Comparison of ENCODE assay signal across 9 mouse cellular contexts in the genomic region with DNA sequence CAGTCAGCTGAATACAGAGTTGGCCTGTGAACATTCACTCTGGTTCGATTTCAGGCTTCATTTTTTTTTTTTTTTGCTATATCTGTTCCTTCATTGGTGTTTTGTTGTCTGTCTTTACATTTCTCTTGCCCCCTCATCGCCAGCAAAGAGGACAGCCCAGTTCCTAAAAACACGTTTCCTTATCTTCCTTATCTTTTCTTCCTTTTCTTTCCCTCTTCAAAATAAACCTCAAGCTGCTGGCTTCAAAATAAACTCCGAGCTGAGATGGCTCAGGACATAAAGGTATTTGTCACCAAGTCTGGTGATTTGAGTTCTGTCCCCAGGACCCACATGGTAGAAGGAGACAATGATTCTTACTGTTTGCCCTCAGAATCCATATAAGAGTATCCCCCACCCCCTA. TPM values are rescaled to one million over a fixed set of nuclear protein-coding genes. Genes with fewer than 3 reads are reported as not detected.
A peak's percentile ranks its signal among the peaks of the same experiment; 100 is the strongest.
DNase-seq lines count a peak whose midpoint lies in the region; ATAC-seq lines count a peak whose summit lies in the region.
"Had no signal": no experiment of that assay in that cellular context is flagged by ENCODE, and none has a peak within 500 bp of the region (broad histone marks: within the 10 kb centered on the region; RNA-seq: fewer than 3 reads in every experiment).

No protein-coding gene starts in this region.

- peak overlapping the region; percentile 96 for H3K4me3 ChIP-seq in megakaryocyte, embryonic 14.5 days (replicated peaks)
- H3K4me3 ChIP-seq in forebrain, embryonic 13.5 days: peak overlapping the region; percentile 98
- peak overlapping the region; percentile 94 for H3K4me3 ChIP-seq in limb, embryonic 15.5 days
- peak overlapping the region; percentile 99 for H3K4me3 ChIP-seq in stomach, embryonic 16.5 days (replicated peaks; ENCODE audit: low read length)

- no peaks in the 10 kb centered on the region for H3K27me3 ChIP-seq in megakaryocyte, embryonic 14.5 days (replicated peaks)
- H3K27me3 ChIP-seq in forebrain, embryonic 13.5 days: no peaks in the 10 kb centered on the region
- H3K27me3 ChIP-seq in limb, embryonic 15.5 days: no peaks in the 10 kb centered on the region
- no peaks in the 10 kb centered on the region for H3K27me3 ChIP-seq in stomach, embryonic 16.5 days (ENCODE audit: control insufficient read depth, insufficient read depth, low read length)

- ATAC-seq in megakaryocyte, adult 5-6 weeks (ENCODE audit: poor library complexity, severe bottlenecking): no peak
- no peak for ATAC-seq in forebrain, embryonic 13.5 days
- no peak for ATAC-seq in limb, embryonic 15.5 days (ENCODE audit: insufficient number of reproducible peaks, low FRiP score, low TSS enrichment, low read depth)
- ATAC-seq in stomach, embryonic 16.5 days (ENCODE audit: insufficient read depth, low FRiP score): no peak

- peaks cover 56% of the 10 kb centered on the region for H3K36me3 ChIP-seq in megakaryocyte, embryonic 14.5 days (replicated peaks; ENCODE audit: low read length)
- H3K36me3 ChIP-seq in forebrain, embryonic 13.5 days (ENCODE audit: poor library complexity, severe bottlenecking): peaks cover 49% of the 10 kb centered on the region
- H3K36me3 ChIP-seq in limb, embryonic 15.5 days: peaks cover 47% of the 10 kb centered on the region
- H3K36me3 ChIP-seq in stomach, embryonic 16.5 days (ENCODE audit: control insufficient read depth, insufficient read depth, low read length): peaks cover 14% of the 10 kb centered on the region

- H3K9me3 ChIP-seq in megakaryocyte, embryonic 14.5 days: no peaks in the 10 kb centered on the region
- H3K9me3 ChIP-seq in forebrain, embryonic 13.5 days (replicated peaks): no peaks in the 10 kb centered on the region
- H3K9me3 ChIP-seq in limb, embryonic 15.5 days: no peaks in the 10 kb centered on the region
- H3K9me3 ChIP-seq in stomach, embryonic 16.5 days (replicated peaks; ENCODE audit: control insufficient read depth, low read length): no peaks in the 10 kb centered on the region

- H3K4me2 ChIP-seq in forebrain, embryonic 13.5 days: peak overlapping the region; percentile 81
- peak overlapping the region; percentile 62 for H3K4me2 ChIP-seq in limb, embryonic 15.5 days
- H3K4me2 ChIP-seq in stomach, embryonic 16.5 days (ENCODE audit: low read depth, low read length): peak overlapping the region; percentile 88

- no peak overlapping the region for H3K27ac ChIP-seq in forebrain, embryonic 13.5 days
- H3K27ac ChIP-seq in limb, embryonic 15.5 days: peak overlapping the region; percentile 94
- H3K27ac ChIP-seq in stomach, embryonic 16.5 days (ENCODE audit: low read length): peak overlapping the region; percentile 94

- H3K9ac ChIP-seq in forebrain, embryonic 13.5 days: peak overlapping the region; percentile 77
- H3K9ac ChIP-seq in limb, embryonic 15.5 days: peak overlapping the region; percentile 87
- peak overlapping the region; percentile 93 for H3K9ac ChIP-seq in stomach, embryonic 16.5 days (ENCODE audit: low read length)

- WGBS in forebrain, embryonic 13.5 days: 36% methylated on average over 4 of the region's 4 CpGs
- WGBS in limb, embryonic 15.5 days: 18% methylated on average over 4 of the region's 4 CpGs
- WGBS in stomach, embryonic 16.5 days: 12% methylated on average over 4 of the region's 4 CpGs

- DNase-seq in adrenal gland, postnatal 4 days (ENCODE audit: low spot score in 2 of 2): no peak
- DNase-seq in cerebellum, adult 18-20 months: no peak

- H3K4me1 ChIP-seq in megakaryocyte, embryonic 14.5 days: peaks cover 22% of the 10 kb centered on the region
- peaks cover 14% of the 10 kb centered on the region for H3K4me1 ChIP-seq in forebrain, embryonic 13.5 days
- peaks cover 7% of the 10 kb centered on the region for H3K4me1 ChIP-seq in limb, embryonic 15.5 days
- peaks cover 8% of the 10 kb centered on the region for H3K4me1 ChIP-seq in stomach, embryonic 16.5 days (ENCODE audit: control insufficient read depth, insufficient read depth, low read length)

RNA-seq across cellular contexts. Expression of gene Kat8, which starts 0.6 kb away (rescaled TPM):
- polyA plus RNA-seq in megakaryocyte, embryonic 14.5 days (2012; ENCODE audit: insufficient read depth, low replicate concordance): 2.6 and 4.8 TPM in 2 replicates
- total RNA-seq in megakaryocyte, adult 5-6 weeks (2015): 20.1 and 24.6 TPM in 2 replicates
- total RNA-seq in megakaryocyte, adult 5-6 weeks (2017): 22.7 and 23.6 TPM in 2 replicates
- polyA plus RNA-seq in forebrain, embryonic 13.5 days (2015; fragmentation: Nextera tagmentation; extraction: Ambion mirVana): 49.8 and 51.1 TPM in 2 replicates
- polyA plus RNA-seq in limb, embryonic 15.5 days (2015; fragmentation: Nextera tagmentation; extraction: Ambion mirVana): 37.8 and 38.7 TPM in 2 replicates
- polyA plus RNA-seq in stomach, embryonic 16.5 days (2015; fragmentation: Nextera tagmentation; extraction: Ambion mirVana): 27.6 and 29.2 TPM in 2 replicates
- 10 to 100 TPM; 27.5 to 30.8 TPM for total RNA-seq in adrenal gland, postnatal 4 days (2021)

RNA-seq across cellular contexts. Expression of gene Bckdk, which starts 9.1 kb away (rescaled TPM):
- 36.9 and 149 TPM in 2 replicates for polyA plus RNA-seq in megakaryocyte, embryonic 14.5 days (2012; ENCODE audit: insufficient read depth, low replicate concordance)
- 45.1 and 47.9 TPM in 2 replicates for total RNA-seq in megakaryocyte, adult 5-6 weeks (2015)
- total RNA-seq in megakaryocyte, adult 5-6 weeks (2017): 31.2 and 35.5 TPM in 2 replicates
- polyA plus RNA-seq in forebrain, embryonic 13.5 days (2015; fragmentation: Nextera tagmentation; extraction: Ambion mirVana): 80.2 and 91.6 TPM in 2 replicates
- 98.3 and 117 TPM in 2 replicates for polyA plus RNA-seq in limb, embryonic 15.5 days (2015; fragmentation: Nextera tagmentation; extraction: Ambion mirVana)
- 134 and 148 TPM in 2 replicates for polyA plus RNA-seq in stomach, embryonic 16.5 days (2015; fragmentation: Nextera tagmentation; extraction: Ambion mirVana)
- 100 to 1,000 TPM; 105 to 112 TPM for total RNA-seq in adrenal gland, postnatal 4 days (2021)

RNA-seq across cellular contexts. Expression of gene Prss8, which starts 17.0 kb away (rescaled TPM):
- not detected in 2 replicates for polyA plus RNA-seq in megakaryocyte, embryonic 14.5 days (2012; ENCODE audit: insufficient read depth, low replicate concordance)
- not detected in 2 replicates for total RNA-seq in megakaryocyte, adult 5-6 weeks (2015)
- total RNA-seq in megakaryocyte, adult 5-6 weeks (2017): not detected in 2 replicates
- 0.09 and 0.29 TPM in 2 replicates for polyA plus RNA-seq in forebrain, embryonic 13.5 days (2015; fragmentation: Nextera tagmentation; extraction: Ambion mirVana)
- 11.5 and 14.2 TPM in 2 replicates for polyA plus RNA-seq in limb, embryonic 15.5 days (2015; fragmentation: Nextera tagmentation; extraction: Ambion mirVana)
- polyA plus RNA-seq in stomach, embryonic 16.5 days (2015; fragmentation: Nextera tagmentation; extraction: Ambion mirVana): 63.8 and 78.8 TPM in 2 replicates
- 10 to 100 TPM in 1 of 2 experiments, 1 to 10 TPM in 1; 1.2 to 13.9 TPM for total RNA-seq in adrenal gland, postnatal 4 days (2021)

RNA-seq across cellular contexts. Expression of gene Vkorc1, which starts 17.5 kb away (rescaled TPM):
- polyA plus RNA-seq in megakaryocyte, embryonic 14.5 days (2012; ENCODE audit: insufficient read depth, low replicate concordance): 26.7 and 40.9 TPM in 2 replicates
- total RNA-seq in megakaryocyte, adult 5-6 weeks (2015): 49.9 and 59.6 TPM in 2 replicates
- total RNA-seq in megakaryocyte, adult 5-6 weeks (2017): 5.5 and 11.2 TPM in 2 replicates
- polyA plus RNA-seq in forebrain, embryonic 13.5 days (2015; fragmentation: Nextera tagmentation; extraction: Ambion mirVana): 55.8 and 59.5 TPM in 2 replicates
- 269 and 272 TPM in 2 replicates for polyA plus RNA-seq in limb, embryonic 15.5 days (2015; fragmentation: Nextera tagmentation; extraction: Ambion mirVana)
- polyA plus RNA-seq in stomach, embryonic 16.5 days (2015; fragmentation: Nextera tagmentation; extraction: Ambion mirVana): 179 and 184 TPM in 2 replicates
- total RNA-seq in adrenal gland, postnatal 4 days (2021): 10 to 100 TPM; 71.8 to 93.6 TPM

RNA-seq across cellular contexts. Expression of gene Gm21974, which starts 17.7 kb away (rescaled TPM):
- not detected in 2 replicates for polyA plus RNA-seq in megakaryocyte, embryonic 14.5 days (2012; ENCODE audit: insufficient read depth, low replicate concordance)
- total RNA-seq in megakaryocyte, adult 5-6 weeks (2015): not detected in 2 replicates
- not detected in 2 replicates for total RNA-seq in megakaryocyte, adult 5-6 weeks (2017)
- not detected in 2 replicates for polyA plus RNA-seq in forebrain, embryonic 13.5 days (2015; fragmentation: Nextera tagmentation; extraction: Ambion mirVana)
- polyA plus RNA-seq in limb, embryonic 15.5 days (2015; fragmentation: Nextera tagmentation; extraction: Ambion mirVana): not detected in 2 replicates
- polyA plus RNA-seq in stomach, embryonic 16.5 days (2015; fragmentation: Nextera tagmentation; extraction: Ambion mirVana): not detected in 2 replicates
- not detected for total RNA-seq in adrenal gland, postnatal 4 days (2021)
- total RNA-seq: layer of hippocampus, adult 8-10 months had no signal
- polyA plus RNA-seq: thymus, postnatal 0 days had no signal
